Mouse (Mus musculus): Measurements from ENCODE around the gene Tnfrsf8. TPM values are rescaled to one million over a fixed set of nuclear protein-coding genes. Genes with fewer than 3 reads are reported as not detected.

Tnfrsf8 gene
- polyA plus RNA-seq, 1 experiment from 2014 or later: 0.07 TPM

DNA sequence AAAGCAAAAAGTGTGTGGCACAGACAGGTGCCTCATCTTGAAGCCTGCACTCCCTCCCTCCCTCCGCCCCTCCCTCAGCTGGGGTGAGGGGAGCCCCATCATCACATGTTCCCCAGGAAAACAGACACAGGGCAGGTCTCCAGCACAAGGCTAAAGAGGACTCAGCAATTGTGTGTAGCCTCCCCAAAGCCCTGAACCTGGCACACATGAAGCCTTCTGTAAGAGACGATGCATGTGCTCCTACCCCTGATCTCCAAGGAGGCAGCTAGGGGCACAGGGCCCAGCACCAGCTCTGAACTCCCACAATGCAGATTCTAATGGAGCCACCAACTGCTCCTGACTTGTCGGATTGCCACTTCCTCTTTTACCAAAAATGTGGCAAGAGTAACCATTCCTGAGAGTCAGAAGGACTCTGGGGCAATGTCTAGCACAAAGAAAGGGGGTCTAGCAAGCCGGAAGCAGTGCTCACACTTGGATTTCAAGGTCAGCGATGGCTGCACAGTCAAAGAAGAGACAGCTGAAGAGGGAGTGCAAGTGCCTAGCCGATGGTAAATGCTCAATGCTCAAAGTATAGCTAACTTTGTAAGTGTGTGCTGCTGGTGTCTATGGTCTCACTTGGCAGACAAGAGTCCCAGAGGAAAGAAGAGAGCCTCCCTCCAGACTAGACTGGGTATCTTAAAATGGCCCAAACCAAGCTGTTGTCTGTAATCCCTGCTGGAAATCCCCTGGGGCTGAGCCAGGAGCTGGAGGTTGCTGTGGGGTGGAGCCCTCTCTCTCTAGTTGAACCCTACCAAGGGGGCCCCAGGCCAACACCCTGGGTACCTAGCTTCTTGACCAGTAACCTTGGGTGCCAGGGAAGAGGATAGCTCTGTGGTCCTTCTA lies 38.4 kb downstream of the Tnfrsf8 start:
- peaks cover 5% of the 10 kb centered on the region for H3K4me1 ChIP-seq (ENCODE audit: insufficient read depth)
- ATAC-seq: no peak
- no peak overlapping the region for H3K4me2 ChIP-seq (ENCODE audit: low read depth, low read length)
- no peak overlapping the region; the same call in 1 of the 2 replicates for H3K27ac ChIP-seq (ENCODE audit: low read depth)
- no peak for TF ChIP-seq EP300 (IDR thresholded peaks at IDR 0.05; ENCODE audit: low read depth)
- TF ChIP-seq CTCF (IDR thresholded peaks at IDR 0.05; ENCODE audit: low read depth): no peak
- WGBS (ENCODE audit: insufficient replicate concordance): 47% methylated on average over 6 of the region's 6 CpGs
- no peaks in the 10 kb centered on the region for H3K9me3 ChIP-seq (ENCODE audit: low read length)
- no peak overlapping the region for H3K4me3 ChIP-seq (ENCODE audit: low read depth, low read length)
- no peaks in the 10 kb centered on the region for H3K36me3 ChIP-seq (replicated peaks; ENCODE audit: insufficient read depth, low read length)
- H3K27me3 ChIP-seq (ENCODE audit: insufficient read depth, low read length): no peaks in the 10 kb centered on the region
- no peak for DNase-seq
- H3K9ac ChIP-seq (replicated peaks): no peak overlapping the region

DNA sequence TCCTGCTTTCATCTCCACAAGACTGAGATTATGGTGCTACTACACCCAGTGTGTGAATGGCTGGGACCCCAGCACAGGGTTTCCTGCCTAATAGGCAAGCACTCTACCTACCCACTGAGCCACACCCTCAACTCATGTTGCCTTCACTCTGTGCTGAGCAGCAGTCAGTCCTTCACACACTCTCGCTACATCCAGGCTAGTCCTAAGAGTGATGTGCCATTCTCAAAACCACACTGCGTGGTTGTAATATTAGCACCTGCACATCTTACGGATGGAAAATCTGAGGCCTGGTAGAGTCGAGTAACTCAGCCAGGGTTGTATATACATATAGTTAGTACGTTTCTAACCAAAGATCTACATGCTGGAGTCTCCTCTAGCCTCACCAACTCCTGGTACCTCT lies 40.1 kb downstream of the Tnfrsf8 start:
- 88% methylated on average over 5 of the region's 5 CpGs for WGBS (ENCODE audit: insufficient replicate concordance)

DNA sequence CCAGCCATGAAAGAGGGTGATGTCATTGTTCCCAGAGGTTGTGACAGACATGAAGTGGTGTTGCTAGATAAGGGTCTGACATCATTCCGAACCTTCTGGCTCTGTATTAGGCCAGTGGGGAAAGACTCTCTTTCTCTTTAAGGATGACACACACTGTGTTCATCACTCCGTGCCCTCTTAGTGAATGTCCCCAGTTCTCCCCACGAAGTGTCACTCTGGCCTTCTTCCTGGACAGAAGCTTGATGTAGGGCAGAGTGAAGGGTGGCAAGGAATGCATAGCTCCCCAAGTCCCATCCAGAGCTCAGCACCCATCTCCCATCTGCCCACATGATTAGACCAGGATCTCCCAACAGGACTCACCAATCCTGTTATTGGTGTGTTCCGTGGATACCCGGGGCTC lies 41.0 kb downstream of the Tnfrsf8 start:
- WGBS (ENCODE audit: insufficient replicate concordance): 81% methylated on average over 5 of the region's 5 CpGs
- no peak for TF ChIP-seq CTCF (IDR thresholded peaks at IDR 0.05; ENCODE audit: low read depth)
- TF ChIP-seq EP300 (IDR thresholded peaks at IDR 0.05; ENCODE audit: low read depth): no peak

More for the DNA sequence above, 40.1 kb downstream of the Tnfrsf8 start:
- Histone ChIP-seq H3K27ac (ENCODE audit: low read depth) (no peak overlapping the region), H3K4me2 (ENCODE audit: low read depth, low read length) (no peak overlapping the region), H3K9me3 (ENCODE audit: low read length) (no peaks in the 10 kb centered on the region), H3K4me3 (ENCODE audit: low read depth, low read length) (no peak overlapping the region), H3K36me3 (replicated peaks; ENCODE audit: insufficient read depth, low read length) (no peaks in the 10 kb centered on the region), H3K27me3 (ENCODE audit: insufficient read depth, low read length) (no peaks in the 10 kb centered on the region), H3K4me1 (ENCODE audit: insufficient read depth) (peaks cover 5% of the 10 kb centered on the region), H3K9ac (replicated peaks) (no peak overlapping the region)
- DNase-seq (no peak), ATAC-seq (no peak)
- no peak for TF ChIP-seq CTCF (IDR thresholded peaks at IDR 0.05; ENCODE audit: low read depth)
- TF ChIP-seq EP300 (IDR thresholded peaks at IDR 0.05; ENCODE audit: low read depth): no peak

GRCm38 (mm10) chr4:145272763-145273162 lies 42.2 kb downstream of the Tnfrsf8 start:
- DNase-seq: no peak
- H3K9ac ChIP-seq (replicated peaks): no peak overlapping the region
- H3K36me3 ChIP-seq (replicated peaks; ENCODE audit: insufficient read depth, low read length): no peaks in the 10 kb centered on the region
- TF ChIP-seq EP300 (IDR thresholded peaks at IDR 0.05; ENCODE audit: low read depth) (no peak), CTCF (IDR thresholded peaks at IDR 0.05; ENCODE audit: low read depth) (no peak)
- no peak for ATAC-seq
- no peaks in the 10 kb centered on the region for H3K27me3 ChIP-seq (ENCODE audit: insufficient read depth, low read length)
- H3K9me3 ChIP-seq (ENCODE audit: low read length): no peaks in the 10 kb centered on the region
- no peaks in the 10 kb centered on the region; the same call in 1 of the 2 replicates for H3K4me1 ChIP-seq (ENCODE audit: insufficient read depth)
- H3K27ac ChIP-seq (ENCODE audit: low read depth): no peak overlapping the region
- 81% methylated on average over 1 of the region's 1 CpGs for WGBS (ENCODE audit: insufficient replicate concordance)
- no peak overlapping the region for H3K4me2 ChIP-seq (ENCODE audit: low read depth, low read length)
- no peak overlapping the region for H3K4me3 ChIP-seq (ENCODE audit: low read depth, low read length)

More for the DNA sequence above, 41.0 kb downstream of the Tnfrsf8 start:
- H3K9ac ChIP-seq (replicated peaks): no peak overlapping the region
- no peak overlapping the region for H3K4me3 ChIP-seq (ENCODE audit: low read depth, low read length)
- H3K36me3 ChIP-seq (replicated peaks; ENCODE audit: insufficient read depth, low read length): no peaks in the 10 kb centered on the region
- H3K4me1 ChIP-seq (ENCODE audit: insufficient read depth): peaks cover 5% of the 10 kb centered on the region
- H3K27me3 ChIP-seq (ENCODE audit: insufficient read depth, low read length): no peaks in the 10 kb centered on the region
- no peak overlapping the region for H3K4me2 ChIP-seq (ENCODE audit: low read depth, low read length)
- H3K9me3 ChIP-seq (ENCODE audit: low read length): no peaks in the 10 kb centered on the region
- DNase-seq: no peak
- ATAC-seq: no peak
- H3K27ac ChIP-seq (ENCODE audit: low read depth): no peak overlapping the region

GRCm38 (mm10) chr4:145271634-145272033 lies 43.3 kb downstream of the Tnfrsf8 start:
- Histone ChIP-seq H3K4me1 (ENCODE audit: insufficient read depth) (peaks cover 5% of the 10 kb centered on the region), H3K4me3 (ENCODE audit: low read depth, low read length) (no peak overlapping the region), H3K9ac (replicated peaks) (no peak overlapping the region), H3K27ac (ENCODE audit: low read depth) (no peak overlapping the region), H3K9me3 (ENCODE audit: low read length) (no peaks in the 10 kb centered on the region), H3K27me3 (ENCODE audit: insufficient read depth, low read length) (no peaks in the 10 kb centered on the region), H3K4me2 (ENCODE audit: low read depth, low read length) (no peak overlapping the region), H3K36me3 (replicated peaks; ENCODE audit: insufficient read depth, low read length) (no peaks in the 10 kb centered on the region)
- no peak for DNase-seq
- WGBS (ENCODE audit: insufficient replicate concordance): 78% methylated on average over 4 of the region's 4 CpGs
- no peak for ATAC-seq
- TF ChIP-seq CTCF (IDR thresholded peaks at IDR 0.05; ENCODE audit: low read depth) (no peak), EP300 (IDR thresholded peaks at IDR 0.05; ENCODE audit: low read depth) (no peak)

DNA sequence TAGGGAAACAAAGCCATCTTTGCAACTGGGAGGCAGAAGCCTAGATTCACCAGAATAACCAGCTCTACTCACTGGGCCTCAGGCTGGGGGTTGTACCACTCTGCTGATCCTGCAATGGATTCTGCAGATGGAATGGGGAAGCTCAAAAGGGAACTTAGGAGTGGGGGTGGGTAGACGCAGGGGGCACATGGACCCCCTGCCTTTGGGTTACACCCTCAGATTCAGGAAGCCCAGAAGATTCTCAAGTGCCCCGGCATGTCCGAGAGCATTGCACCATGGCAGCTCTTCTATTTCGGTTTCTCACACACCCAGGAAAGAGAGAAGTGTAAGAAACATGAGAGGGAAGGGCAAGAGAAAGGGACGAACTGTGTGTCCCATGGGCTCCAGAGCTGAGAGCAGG lies 44.8 kb downstream of the Tnfrsf8 start:
- TF ChIP-seq CTCF (IDR thresholded peaks at IDR 0.05; ENCODE audit: low read depth) (no peak), EP300 (IDR thresholded peaks at IDR 0.05; ENCODE audit: low read depth) (no peak)
- no peaks in the 10 kb centered on the region for H3K9me3 ChIP-seq (ENCODE audit: low read length)
- H3K4me3 ChIP-seq (ENCODE audit: low read depth, low read length): no peak overlapping the region
- ATAC-seq (peak; percentile 54; the same call in 1 of the 2 replicates), DNase-seq (peak; percentile 33)
- H3K27ac ChIP-seq (ENCODE audit: low read depth): peak overlapping the region; percentile 55
- 49% methylated on average over 5 of the region's 5 CpGs for WGBS (ENCODE audit: insufficient replicate concordance)
- H3K4me1 ChIP-seq (ENCODE audit: insufficient read depth): peaks cover 5% of the 10 kb centered on the region
- no peaks in the 10 kb centered on the region for H3K36me3 ChIP-seq (replicated peaks; ENCODE audit: insufficient read depth, low read length)
- H3K4me2 ChIP-seq (ENCODE audit: low read depth, low read length): no peak overlapping the region
- H3K9ac ChIP-seq (replicated peaks): no peak overlapping the region
- H3K27me3 ChIP-seq (ENCODE audit: insufficient read depth, low read length): no peaks in the 10 kb centered on the region
